Mouse (Mus musculus): ENCODE results near the gene Stk40. TPM values are rescaled to one million over a fixed set of nuclear protein-coding genes. Genes with fewer than 3 reads are reported as not detected.
A peak's percentile ranks its signal among the peaks of the same experiment; 100 is the strongest.

Gene Stk40
- polyA plus RNA-seq, 1 experiment from 2014 or later = 37.7 TPM

DNA sequence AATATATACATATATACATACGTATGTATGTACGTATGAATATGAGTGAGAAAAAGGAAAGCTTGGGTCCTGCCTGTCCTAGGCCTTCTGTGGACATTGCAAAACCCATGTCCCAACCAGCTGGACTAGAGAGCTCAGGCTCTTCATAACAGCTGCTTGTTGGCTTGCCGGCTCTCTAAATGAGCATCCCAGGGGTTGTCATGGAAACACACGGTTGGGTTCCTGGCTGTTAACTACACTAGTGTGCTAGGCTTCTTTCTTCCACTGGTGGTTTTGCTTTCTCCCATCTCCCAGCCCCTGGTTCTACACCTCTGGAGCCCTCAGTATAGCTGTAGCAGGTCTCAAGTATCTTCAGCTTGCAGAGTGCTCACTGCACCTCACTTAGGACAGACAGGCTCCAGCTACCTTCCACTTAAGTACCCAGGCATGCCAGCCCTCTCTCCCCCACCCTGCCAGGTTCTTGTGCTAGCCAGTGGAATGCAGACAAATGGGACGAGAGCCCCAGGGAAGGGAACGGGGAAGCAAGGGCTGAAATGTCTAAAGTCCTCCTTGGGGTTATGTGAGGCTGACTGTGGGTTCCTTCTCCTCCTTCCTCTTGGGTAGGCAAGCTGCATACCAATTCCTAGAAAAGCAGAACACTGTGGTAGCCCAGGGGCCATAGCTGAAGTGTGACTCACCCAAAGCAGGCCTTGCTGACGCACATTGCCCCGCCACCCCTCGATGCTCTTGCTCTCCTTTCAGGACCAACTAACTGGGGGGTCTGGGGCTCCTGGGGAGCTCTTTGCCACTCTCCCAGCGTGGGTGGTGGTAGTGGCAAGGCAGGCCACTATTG is 27.7 kb downstream of the Stk40 start:
- H3K9me3 ChIP-seq (ENCODE audit: control insufficient read depth, low read length) = 0 out of 2 replicates have a peak, but pooled peaks cover 2% of the 10 kb centered on the region
- no peak overlapping the region; the same call in 1 of the 2 replicates for H3K4me2 ChIP-seq (ENCODE audit: low read depth, low read length)
- ATAC-seq (ENCODE audit: low read depth) = peak; percentile 60
- H3K27me3 ChIP-seq (ENCODE audit: control insufficient read depth, insufficient read depth, low read depth, low read length) = no peaks in the 10 kb centered on the region
- peaks cover 25% of the 10 kb centered on the region for H3K36me3 ChIP-seq (ENCODE audit: control insufficient read depth, insufficient read depth, low read length)
- WGBS = 33% methylated on average over 10 of the region's 10 CpGs
- peak overlapping the region; percentile 57; the same call in 1 of the 2 replicates for H3K9ac ChIP-seq (ENCODE audit: low read length)
- H3K4me3 ChIP-seq (ENCODE audit: low read length) = no peak overlapping the region
- peaks cover 43% of the 10 kb centered on the region for H3K4me1 ChIP-seq (replicated peaks; ENCODE audit: control insufficient read depth, insufficient read depth, low read length)
- H3K27ac ChIP-seq (ENCODE audit: low read length) = peak overlapping the region; percentile 98

GRCm38 (mm10) chr4:126132636-126133264 is 29.0 kb downstream of the Stk40 start:
- H3K4me2 ChIP-seq (ENCODE audit: low read depth, low read length) = no peak overlapping the region
- H3K27ac ChIP-seq (ENCODE audit: low read length) = peak overlapping the region; percentile 98
- 16% methylated on average over 6 of the region's 6 CpGs for WGBS
- H3K9me3 ChIP-seq (ENCODE audit: control insufficient read depth, low read length) = 0 out of 2 replicates have a peak, but pooled peaks cover 2% of the 10 kb centered on the region
- peak; percentile 50 for ATAC-seq (ENCODE audit: low read depth)
- no peaks in the 10 kb centered on the region for H3K27me3 ChIP-seq (ENCODE audit: control insufficient read depth, insufficient read depth, low read depth, low read length)
- H3K9ac ChIP-seq (ENCODE audit: low read length) = peak overlapping the region; percentile 57
- H3K36me3 ChIP-seq (ENCODE audit: control insufficient read depth, insufficient read depth, low read length) = peaks cover 26% of the 10 kb centered on the region
- peaks cover 43% of the 10 kb centered on the region for H3K4me1 ChIP-seq (replicated peaks; ENCODE audit: control insufficient read depth, insufficient read depth, low read length)
- H3K4me3 ChIP-seq (ENCODE audit: low read length) = no peak overlapping the region

DNA sequence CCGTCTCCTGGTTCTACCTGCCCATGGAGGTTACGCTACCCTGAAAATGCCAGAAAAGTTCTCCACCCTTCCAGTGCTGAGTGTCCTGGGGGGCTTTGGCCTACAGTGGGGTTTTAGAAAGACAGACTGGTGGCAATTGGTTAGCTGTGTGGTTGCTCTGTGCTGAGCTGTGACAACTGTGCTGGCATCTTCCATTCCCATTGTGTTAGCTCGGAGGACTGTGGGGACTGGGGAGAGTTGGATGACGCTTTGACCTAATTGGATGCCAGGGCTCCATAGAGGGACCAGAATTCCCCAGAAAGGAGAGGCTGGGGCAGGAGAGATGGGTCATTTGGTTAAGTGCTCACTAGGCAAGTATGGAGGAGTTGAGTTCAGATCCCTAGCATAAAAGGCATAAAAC is 30.5 kb downstream of the Stk40 start:
- Histone ChIP-seq H3K4me2 (ENCODE audit: low read depth, low read length) (no peak overlapping the region), H3K9ac (ENCODE audit: low read length) (no peak overlapping the region), H3K27ac (ENCODE audit: low read length) (no peak overlapping the region), H3K36me3 (ENCODE audit: control insufficient read depth, insufficient read depth, low read length) (peaks cover 25% of the 10 kb centered on the region), H3K27me3 (ENCODE audit: control insufficient read depth, insufficient read depth, low read depth, low read length) (no peaks in the 10 kb centered on the region), H3K4me3 (ENCODE audit: low read length) (no peak overlapping the region), H3K4me1 (replicated peaks; ENCODE audit: control insufficient read depth, insufficient read depth, low read length) (peaks cover 43% of the 10 kb centered on the region), H3K9me3 (ENCODE audit: control insufficient read depth, low read length) (0 out of 2 replicates have a peak, but pooled peaks cover 2% of the 10 kb centered on the region)
- 87% methylated on average over 4 of the region's 4 CpGs for WGBS
- no peak for ATAC-seq (ENCODE audit: low read depth)

DNA sequence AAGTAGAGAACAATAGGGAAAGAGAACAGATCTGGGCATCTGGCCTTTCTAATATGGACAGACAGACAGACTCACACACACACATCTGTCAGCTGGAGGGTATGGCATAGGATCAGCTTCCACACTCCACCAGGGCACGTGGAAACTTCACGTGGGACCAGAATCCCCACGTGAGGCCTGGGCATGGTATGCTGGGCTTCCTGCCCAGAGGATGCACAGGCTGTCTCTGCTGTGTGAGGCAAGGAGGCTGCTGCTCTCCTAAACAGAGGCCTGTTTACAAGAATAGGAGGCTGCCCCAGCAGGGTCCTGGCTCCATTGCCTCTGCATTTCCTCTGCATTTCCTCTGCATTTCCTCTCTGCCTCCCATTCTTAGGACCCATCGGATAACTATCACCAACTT is 30.9 kb downstream of the Stk40 start:
- H3K9me3 ChIP-seq (ENCODE audit: control insufficient read depth, low read length) = 0 out of 2 replicates have a peak, but pooled peaks cover 2% of the 10 kb centered on the region
- H3K27ac ChIP-seq (ENCODE audit: low read length) = no peak overlapping the region
- peaks cover 28% of the 10 kb centered on the region for H3K36me3 ChIP-seq (ENCODE audit: control insufficient read depth, insufficient read depth, low read length)
- no peak overlapping the region for H3K4me2 ChIP-seq (ENCODE audit: low read depth, low read length)
- H3K9ac ChIP-seq (ENCODE audit: low read length) = no peak overlapping the region
- 69% methylated on average over 4 of the region's 4 CpGs for WGBS
- H3K27me3 ChIP-seq (ENCODE audit: control insufficient read depth, insufficient read depth, low read depth, low read length) = no peaks in the 10 kb centered on the region
- peaks cover 42% of the 10 kb centered on the region for H3K4me1 ChIP-seq (replicated peaks; ENCODE audit: control insufficient read depth, insufficient read depth, low read length)
- no peak overlapping the region for H3K4me3 ChIP-seq (ENCODE audit: low read length)
- no peak for ATAC-seq (ENCODE audit: low read depth)

GRCm38 (mm10) chr4:126137773-126138172 is 34.0 kb downstream of the Stk40 start:
- no peak for ATAC-seq (ENCODE audit: low read depth)
- H3K4me3 ChIP-seq (ENCODE audit: low read length) = no peak overlapping the region
- H3K36me3 ChIP-seq (ENCODE audit: control insufficient read depth, insufficient read depth, low read length) = peaks cover 28% of the 10 kb centered on the region
- 75% methylated on average over 4 of the region's 4 CpGs for WGBS
- H3K27me3 ChIP-seq (ENCODE audit: control insufficient read depth, insufficient read depth, low read depth, low read length) = no peaks in the 10 kb centered on the region
- peaks cover 19% of the 10 kb centered on the region for H3K4me1 ChIP-seq (replicated peaks; ENCODE audit: control insufficient read depth, insufficient read depth, low read length)
- no peak overlapping the region for H3K27ac ChIP-seq (ENCODE audit: low read length)
- no peak overlapping the region for H3K9ac ChIP-seq (ENCODE audit: low read length)
- H3K4me2 ChIP-seq (ENCODE audit: low read depth, low read length) = no peak overlapping the region
- H3K9me3 ChIP-seq (ENCODE audit: control insufficient read depth, low read length) = 0 out of 2 replicates have a peak, but pooled peaks cover 2% of the 10 kb centered on the region

DNA sequence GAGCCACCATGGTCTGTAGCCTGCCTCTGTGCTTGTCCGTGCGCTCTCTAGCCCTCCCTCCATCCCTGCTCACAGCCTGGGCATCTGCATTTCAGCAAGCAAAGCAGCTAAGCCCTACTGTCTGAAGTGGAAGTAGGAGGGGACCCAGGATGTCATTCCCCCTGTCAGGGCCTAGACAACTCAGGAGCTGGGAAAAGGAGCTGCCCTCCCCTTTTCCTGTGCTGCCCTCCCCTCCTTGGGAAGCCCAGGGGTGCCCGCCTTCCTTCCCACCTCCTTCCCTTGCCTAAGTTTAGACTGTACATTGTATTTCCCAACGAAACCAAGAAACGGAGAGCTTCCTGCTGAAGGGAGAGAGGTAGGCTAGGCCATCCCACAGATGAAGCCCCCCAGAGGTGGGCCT is 37.3 kb downstream of the Stk40 start:
- Histone ChIP-seq H3K36me3 (ENCODE audit: control insufficient read depth, insufficient read depth, low read length) (peaks cover 20% of the 10 kb centered on the region), H3K9ac (ENCODE audit: low read length) (no peak overlapping the region), H3K4me2 (ENCODE audit: low read depth, low read length) (no peak overlapping the region), H3K4me3 (ENCODE audit: low read length) (no peak overlapping the region), H3K9me3 (ENCODE audit: control insufficient read depth, low read length) (no peaks in the 10 kb centered on the region), H3K27me3 (ENCODE audit: control insufficient read depth, insufficient read depth, low read depth, low read length) (no peaks in the 10 kb centered on the region), H3K27ac (ENCODE audit: low read length) (peak overlapping the region; percentile 41), H3K4me1 (replicated peaks; ENCODE audit: control insufficient read depth, insufficient read depth, low read length) (peaks cover 14% of the 10 kb centered on the region)
- ATAC-seq (ENCODE audit: low read depth) = no peak
- WGBS = 59% methylated on average over 5 of the region's 5 CpGs

DNA sequence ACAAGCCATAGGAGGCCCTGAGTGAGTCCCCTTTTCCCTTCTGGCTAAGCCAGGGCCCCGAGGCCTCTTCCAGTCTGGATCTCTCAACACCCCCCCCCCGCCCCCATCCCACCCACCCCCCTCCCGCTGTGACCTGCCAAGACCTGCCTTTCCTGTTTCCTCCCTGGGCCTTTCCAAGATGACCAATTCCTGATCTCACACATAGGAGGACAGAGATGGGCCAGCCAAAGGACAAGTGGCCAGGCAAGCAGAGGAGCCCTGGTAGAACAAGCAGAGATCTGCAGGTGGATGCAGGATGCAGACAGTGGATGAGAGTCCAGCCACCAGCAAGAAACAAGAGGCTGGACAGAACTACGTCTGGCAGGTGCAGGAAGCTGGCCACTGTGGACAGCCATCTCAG is 41.6 kb downstream of the Stk40 start:
- no peaks in the 10 kb centered on the region for H3K27me3 ChIP-seq (ENCODE audit: control insufficient read depth, insufficient read depth, low read depth, low read length)
- no peak overlapping the region for H3K9ac ChIP-seq (ENCODE audit: low read length)
- peaks cover 3% of the 10 kb centered on the region; the same call in 1 of the 2 replicates for H3K36me3 ChIP-seq (ENCODE audit: control insufficient read depth, insufficient read depth, low read length)
- ATAC-seq (ENCODE audit: low read depth) = no peak
- peaks cover 42% of the 10 kb centered on the region for H3K4me1 ChIP-seq (replicated peaks; ENCODE audit: control insufficient read depth, insufficient read depth, low read length)
- H3K4me3 ChIP-seq (ENCODE audit: low read length) = no peak overlapping the region
- no peak overlapping the region for H3K4me2 ChIP-seq (ENCODE audit: low read depth, low read length)
- 41% methylated on average over 4 of the region's 4 CpGs for WGBS
- H3K27ac ChIP-seq (ENCODE audit: low read length) = no peak overlapping the region
- H3K9me3 ChIP-seq (ENCODE audit: control insufficient read depth, low read length) = no peaks in the 10 kb centered on the region

DNA sequence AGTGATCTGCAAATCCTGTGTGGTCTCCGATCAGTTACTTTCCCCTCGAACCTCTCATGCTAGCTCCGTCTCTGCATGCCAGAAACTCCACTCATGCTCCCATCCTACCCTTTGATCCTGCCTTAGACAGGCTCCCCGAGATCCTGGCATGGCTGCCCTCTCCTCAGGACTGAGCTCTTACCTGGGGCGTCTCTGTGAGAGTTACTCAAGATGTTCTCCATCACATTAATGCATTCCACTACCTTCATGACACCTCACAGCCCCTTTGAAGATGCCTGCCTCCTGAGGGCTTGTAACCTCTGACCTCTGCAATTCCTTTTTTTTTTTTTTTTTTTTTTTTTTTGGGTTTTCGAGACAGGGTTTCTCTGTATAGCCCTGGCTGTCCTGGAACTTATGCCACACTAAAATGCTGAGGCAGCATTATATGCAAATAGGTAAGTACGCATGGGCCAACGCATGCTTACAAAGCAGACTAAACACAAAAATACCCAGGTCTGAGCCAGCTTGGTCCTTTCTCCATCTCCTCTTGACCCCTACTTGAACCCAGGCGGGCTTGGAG is 43.3 kb downstream of the Stk40 start:
- peak overlapping the region; percentile 82 for H3K4me3 ChIP-seq (ENCODE audit: low read length)
- no peak for ATAC-seq (ENCODE audit: low read depth)
- peak overlapping the region; percentile 90; the same call in 1 of the 2 replicates for H3K9ac ChIP-seq (ENCODE audit: low read length)
- peaks cover 50% of the 10 kb centered on the region for H3K4me1 ChIP-seq (replicated peaks; ENCODE audit: control insufficient read depth, insufficient read depth, low read length)
- H3K4me2 ChIP-seq (ENCODE audit: low read depth, low read length) = peak overlapping the region; percentile 86
- no peaks in the 10 kb centered on the region for H3K9me3 ChIP-seq (ENCODE audit: control insufficient read depth, low read length)
- no peaks in the 10 kb centered on the region for H3K27me3 ChIP-seq (ENCODE audit: control insufficient read depth, insufficient read depth, low read depth, low read length)
- 20% methylated on average over 9 of the region's 9 CpGs for WGBS
- peaks cover 9% of the 10 kb centered on the region for H3K36me3 ChIP-seq (ENCODE audit: control insufficient read depth, insufficient read depth, low read length)
- peak overlapping the region; percentile 98 for H3K27ac ChIP-seq (ENCODE audit: low read length)
